Mouse (Mus musculus) G1E-ER4 (cell line): ENCODE results near the gene Kcp. TPM values are rescaled to one million over a fixed set of nuclear protein-coding genes. Genes with fewer than 3 reads are reported as not detected.

Source experiments
- GATA1 ChIP-seq: IDR thresholded peaks from one replicate; pipeline ENCODE4 v1.8.0; 2012; ENCODE audit warnings: low read length, inconsistent platforms
- polyA plus RNA-seq: library from polyadenylated mRNA; stranded (reverse); fragments of >175 nt; gene quantifications from 2 replicates; pipeline ENCODE4 v1.2.3, GENCODE M21; 2012

Kcp gene
- polyA plus RNA-seq, 1 experiment: 0.71 TPM

- no peak for TF ChIP-seq GATA1
These were observed 68.0 kb downstream of the Kcp start for GRCm38 (mm10) chr6:29439789-29440188.

- no peak for TF ChIP-seq GATA1
These were observed 68.5 kb downstream of the Kcp start for GRCm38 (mm10) chr6:29439251-29439650.

DNA sequence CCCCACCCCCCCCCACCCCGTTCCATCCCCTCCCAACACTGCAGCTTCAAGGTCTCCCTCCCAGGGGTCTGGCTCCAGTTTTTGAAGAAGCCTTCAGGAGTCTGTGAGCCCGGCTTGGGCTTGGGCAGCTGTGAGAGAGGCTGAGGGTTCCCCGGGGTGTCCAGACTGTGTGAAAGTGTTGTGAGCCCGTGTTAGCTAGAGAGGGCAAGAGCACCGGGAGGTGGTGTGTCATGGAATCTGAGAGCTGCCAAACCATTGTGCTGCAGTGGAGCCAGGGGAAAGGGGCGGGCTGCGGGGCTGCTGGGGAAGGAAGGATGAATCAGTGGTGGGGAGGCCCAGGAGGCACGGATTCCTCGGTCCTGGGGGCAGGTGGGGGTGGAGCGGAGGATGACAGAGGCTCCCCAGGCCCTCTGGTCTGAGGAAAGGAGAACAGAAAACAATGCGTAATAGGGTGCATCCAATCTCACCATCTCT, 71.3 kb downstream of the Kcp start:
- TF ChIP-seq GATA1: no peak

DNA sequence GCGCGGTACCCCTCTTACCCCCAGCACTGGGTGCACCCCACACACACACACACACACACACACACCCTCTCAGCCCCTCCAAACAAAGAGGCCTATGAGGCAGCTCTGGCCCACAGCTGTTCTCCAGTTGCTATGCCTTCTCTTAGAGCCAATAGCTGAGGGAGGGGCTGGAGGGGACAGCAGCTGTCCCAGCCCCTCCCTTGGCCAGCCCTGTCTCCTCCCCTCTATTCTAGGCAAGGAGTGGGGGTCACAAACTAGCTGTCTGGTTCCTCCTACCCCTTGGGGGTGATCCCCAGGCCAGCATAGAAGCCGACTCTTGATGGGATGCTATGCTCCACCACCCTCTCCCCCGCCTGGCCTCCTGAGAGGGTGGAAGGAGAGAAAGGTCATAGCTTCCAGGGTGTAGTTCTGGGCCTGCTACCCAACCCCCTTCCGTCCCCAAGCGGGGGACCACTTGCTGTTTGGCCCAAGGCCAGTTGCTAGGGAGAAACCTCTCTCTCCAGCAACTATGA, 71.8 kb downstream of the Kcp start:
- TF ChIP-seq GATA1: no peak

- no peak for TF ChIP-seq GATA1
These were observed 72.7 kb downstream of the Kcp start for GRCm38 (mm10) chr6:29434911-29435691.

DNA sequence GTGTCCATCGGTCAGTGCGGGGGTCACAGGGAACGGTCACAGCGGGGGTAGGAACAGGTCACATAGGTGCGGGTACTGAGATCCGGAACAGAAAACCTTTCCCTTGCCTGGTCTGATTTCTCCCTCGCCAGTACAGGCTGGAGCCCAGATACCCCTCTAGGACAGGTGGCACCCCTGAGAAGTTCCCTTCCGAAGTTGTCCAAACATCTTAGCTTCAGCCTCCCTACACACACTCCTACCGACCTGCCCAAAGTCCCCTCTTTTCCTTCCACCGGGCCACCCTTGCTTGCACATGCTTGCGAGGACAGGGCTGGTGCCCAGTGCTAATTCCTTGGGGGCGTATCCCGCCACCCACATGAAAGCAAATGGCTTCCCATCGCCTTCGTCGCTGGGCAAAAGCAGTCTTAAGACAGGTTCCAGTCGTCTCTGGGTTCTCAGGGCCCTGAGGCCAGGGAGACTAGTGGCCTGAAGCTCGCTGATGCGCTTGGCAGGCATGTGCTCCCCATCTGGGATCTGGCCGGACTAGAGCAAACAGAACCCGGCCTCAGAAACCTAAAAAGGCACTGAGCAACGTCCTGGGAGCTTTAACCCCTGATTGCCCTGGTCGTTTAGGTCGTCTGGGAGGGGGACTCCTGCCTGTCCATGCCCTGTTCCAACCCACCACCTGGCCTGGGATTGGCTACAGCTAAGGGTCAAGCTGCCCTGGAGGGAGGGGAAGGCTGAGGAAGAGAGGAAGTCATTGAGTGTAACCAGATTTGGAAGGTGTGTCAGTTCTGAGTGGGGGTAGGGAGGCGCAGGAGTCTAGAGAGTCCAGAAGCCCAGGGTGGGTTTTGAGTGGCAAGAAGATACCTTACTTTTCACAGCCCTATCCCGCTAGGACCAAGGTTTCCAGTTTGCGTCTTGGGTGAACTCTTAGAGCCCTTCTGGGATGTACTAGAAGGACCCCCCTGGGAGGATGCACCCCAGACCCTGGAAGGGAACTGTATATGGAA, 73.7 kb downstream of the Kcp start:
- TF ChIP-seq GATA1: no peak

DNA sequence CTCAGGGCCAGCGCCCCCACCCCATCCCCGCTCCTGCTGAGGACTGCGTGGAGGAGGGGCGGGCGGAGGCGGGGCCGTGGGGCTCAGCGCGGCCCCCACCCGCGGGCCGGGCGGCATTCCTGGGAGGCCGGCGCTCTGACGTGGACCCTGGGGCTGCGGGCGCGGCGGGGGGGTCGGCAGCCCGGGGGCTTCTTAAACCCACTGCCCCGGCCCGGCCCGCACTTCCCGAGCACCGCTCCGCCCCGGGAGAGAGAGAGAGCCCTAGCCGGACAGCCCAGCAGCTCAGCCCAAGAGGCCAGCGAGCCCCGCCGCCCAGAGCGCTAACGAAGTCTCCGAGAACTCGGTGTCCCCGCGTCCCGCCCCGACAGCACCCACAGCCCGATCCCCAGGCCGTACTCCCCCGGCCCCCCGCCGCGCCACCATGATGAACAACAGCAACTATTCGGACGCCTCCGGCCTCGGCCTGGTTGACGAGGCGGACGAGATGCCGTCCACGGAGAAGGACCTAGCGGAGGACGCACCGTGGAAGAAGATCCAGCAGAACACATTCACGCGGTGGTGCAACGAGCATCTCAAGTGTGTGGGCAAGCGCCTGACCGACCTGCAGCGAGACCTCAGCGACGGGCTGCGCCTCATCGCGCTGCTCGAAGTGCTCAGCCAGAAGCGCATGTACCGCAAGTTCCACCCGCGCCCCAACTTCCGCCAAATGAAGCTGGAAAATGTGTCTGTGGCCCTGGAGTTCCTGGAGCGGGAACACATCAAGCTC, 74.5 kb downstream of the Kcp start, which contains the start of gene Flnc:
Gene Flnc, plus strand, starts transcription at position 219 of the 766 bp plus-strand sequence.
- TF ChIP-seq GATA1: no peak

DNA sequence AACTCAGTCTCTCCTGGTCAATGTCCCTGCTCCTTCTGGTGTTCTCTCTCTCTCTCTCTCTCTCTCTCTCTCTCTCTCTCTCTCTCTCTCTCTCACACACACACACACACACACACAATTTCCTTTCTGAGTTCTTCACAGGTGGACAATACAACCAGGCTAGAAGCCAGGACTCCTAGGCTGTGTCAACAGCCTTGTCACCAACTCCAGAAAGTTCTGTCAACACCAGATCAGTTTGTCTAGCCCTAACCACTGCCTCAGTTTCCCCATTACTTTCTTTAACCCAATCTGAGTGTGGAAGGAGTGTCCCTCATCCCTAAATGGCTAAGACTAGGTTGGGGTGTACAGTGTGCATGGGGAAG, 75.1 kb downstream of the Kcp start:
- TF ChIP-seq GATA1: no peak

DNA sequence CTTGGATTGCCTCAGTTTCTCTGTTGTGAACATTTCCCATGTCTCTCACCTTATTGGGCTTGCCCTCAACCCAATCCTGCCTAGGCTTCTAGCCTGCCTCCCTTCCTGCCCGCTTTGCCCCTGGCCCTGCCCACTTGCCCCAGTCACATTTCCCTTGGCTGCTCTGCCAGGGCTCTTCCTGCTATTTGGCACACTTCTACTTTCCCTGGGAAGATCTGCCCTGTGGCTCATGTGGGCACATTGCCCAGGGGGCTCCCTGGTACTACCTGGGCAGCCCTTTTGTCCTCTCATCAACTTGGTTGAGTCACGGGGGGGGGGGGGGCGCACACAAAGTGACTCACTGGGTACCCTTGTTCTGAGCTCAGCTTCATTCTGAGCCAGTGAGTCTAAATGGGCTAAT, 75.6 kb downstream of the Kcp start:
- TF ChIP-seq GATA1: no peak

DNA sequence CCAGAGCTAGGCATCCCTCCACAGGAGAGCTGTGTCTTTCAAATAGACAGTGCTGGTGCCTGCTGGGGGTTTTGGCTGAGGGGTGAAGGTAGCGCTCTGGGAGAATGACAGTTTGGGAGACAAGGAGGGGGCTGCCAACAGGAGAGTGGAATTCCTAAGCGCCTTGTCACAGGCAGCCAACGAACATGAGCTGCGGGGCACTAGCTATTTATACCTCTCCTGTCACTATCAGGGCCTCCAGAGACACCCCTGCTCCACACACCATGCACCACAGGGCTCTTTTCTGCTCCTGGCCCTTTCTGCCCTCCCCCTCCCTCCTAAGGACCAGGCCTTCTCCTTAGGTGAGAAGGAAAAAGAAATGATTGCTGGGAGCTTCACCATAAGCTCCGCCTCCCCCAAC, 76.3 kb downstream of the Kcp start:
- TF ChIP-seq GATA1: no peak

DNA sequence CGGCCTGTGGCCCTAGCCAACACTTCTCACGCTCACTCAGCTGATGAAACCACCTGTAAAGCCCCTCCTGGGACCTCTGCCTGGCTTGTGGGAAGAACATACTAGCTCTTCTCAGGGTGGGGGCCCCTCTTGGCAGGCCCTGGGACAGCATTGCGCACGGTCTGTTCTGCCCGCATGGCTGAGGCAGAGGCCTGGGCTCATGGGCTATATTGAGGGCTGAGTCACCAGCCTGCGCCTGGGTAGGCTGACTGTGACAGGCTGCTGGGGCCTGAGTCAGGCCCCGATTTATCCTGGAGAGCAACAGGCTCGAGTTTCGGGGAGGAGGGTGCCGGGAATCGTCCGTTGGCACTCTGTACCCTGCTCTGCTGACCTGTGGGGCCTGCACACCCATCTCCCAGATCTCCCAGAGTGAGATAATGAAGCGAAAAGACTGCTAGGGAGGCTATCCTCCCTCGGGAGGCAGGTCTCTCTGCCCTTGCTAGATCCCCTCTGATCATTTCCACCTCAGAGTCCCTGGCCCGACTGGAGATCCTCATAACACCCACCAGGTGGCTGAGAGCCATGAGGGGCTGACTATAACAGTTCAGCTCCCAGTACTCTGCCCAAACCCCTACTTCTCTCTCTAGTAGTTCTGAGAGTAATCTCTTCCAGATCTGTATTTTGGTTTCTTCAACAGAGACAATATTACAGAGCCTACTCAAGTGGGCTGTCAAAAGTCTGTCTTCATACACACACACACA, 76.9 kb downstream of the Kcp start:
- no peak for TF ChIP-seq GATA1

DNA sequence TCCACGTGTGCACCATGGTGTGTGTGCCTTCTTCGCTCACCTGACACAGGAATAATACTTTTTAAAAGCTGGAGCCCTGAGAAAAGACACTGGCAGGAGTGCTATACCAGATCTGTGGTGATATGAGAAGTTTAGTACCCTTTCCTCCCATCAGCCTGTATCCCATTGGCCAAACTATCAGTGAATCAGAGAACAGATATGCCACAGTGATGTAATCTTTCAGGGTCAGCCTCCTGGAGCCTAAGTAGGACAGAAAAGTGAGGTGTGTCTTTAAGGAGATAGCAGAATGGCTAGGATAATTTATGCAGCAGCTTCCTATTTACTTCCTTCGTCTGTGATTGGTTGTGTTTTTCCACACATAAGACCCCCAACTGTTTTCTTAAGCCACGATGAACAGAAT, 79.6 kb downstream of the Kcp start:
- no peak for TF ChIP-seq GATA1

DNA sequence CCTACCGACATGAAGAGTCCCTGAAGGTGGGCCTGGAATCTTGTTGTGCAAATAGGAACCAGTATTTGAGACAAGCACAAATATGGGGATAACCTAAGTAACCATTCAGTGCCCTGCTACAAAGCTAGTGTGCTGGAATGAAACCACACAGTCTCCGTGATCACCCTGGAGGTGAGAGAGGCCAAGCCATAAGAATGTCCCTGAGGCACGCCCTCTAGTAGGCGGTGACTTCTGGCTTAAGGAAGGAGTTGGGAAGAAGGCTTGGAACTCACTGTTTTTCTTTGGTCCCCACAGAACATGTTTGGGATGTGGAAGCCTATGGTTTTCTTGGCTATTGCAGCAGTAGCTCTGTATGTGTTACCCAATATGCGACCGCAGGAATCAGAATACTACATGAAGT, 81.4 kb downstream of the Kcp start:
- TF ChIP-seq GATA1: no peak

- TF ChIP-seq GATA1: no peak
These were observed 82.6 kb downstream of the Kcp start for GRCm38 (mm10) chr6:29425118-29425517.

Other genes starting within 250 kb of the Kcp start
- gene Hilpda, start 235.5 kb downstream of the Kcp start, polyA plus RNA-seq: 35.8 and 44.6 TPM in 2 replicates
- gene Fam71f2, start 228.4 kb downstream of the Kcp start, polyA plus RNA-seq: 0.10 TPM in 1 of 2 replicates, not detected in the other
- gene Fam71f1, start 188.8 kb downstream of the Kcp start, polyA plus RNA-seq: not detected in 2 replicates
- 11.3 and 11.7 TPM in 2 replicates for gene Calu, start 159.9 kb downstream of the Kcp start, polyA plus RNA-seq
- not detected in 2 replicates for gene Opn1sw, start 119.5 kb downstream of the Kcp start, polyA plus RNA-seq
- gene Ccdc136, start 111.6 kb downstream of the Kcp start, polyA plus RNA-seq: not detected in 2 replicates
- gene Flnc, start 74.7 kb downstream of the Kcp start, polyA plus RNA-seq: 0.14 and 0.15 TPM in 2 replicates
- gene Atp6v1f, start 40.2 kb downstream of the Kcp start, polyA plus RNA-seq: 242 and 326 TPM in 2 replicates
- not detected in 2 replicates for gene Atp6v1fnb, start 36.5 kb downstream of the Kcp start, polyA plus RNA-seq
- 2.1 and 2.6 TPM in 2 replicates for gene Irf5, start 18.7 kb upstream of the Kcp start, polyA plus RNA-seq
- 57.7 and 102 TPM in 2 replicates for gene Tnpo3, start 101.9 kb upstream of the Kcp start, polyA plus RNA-seq
- 31.8 and 44.5 TPM in 2 replicates for gene Tspan33, start 186.3 kb upstream of the Kcp start, polyA plus RNA-seq
- gene Smo, start 227.6 kb upstream of the Kcp start, polyA plus RNA-seq: 52.2 and 65.1 TPM in 2 replicates